Mouse (Mus musculus): ENCODE results near the gene Cyb561d2. TPM values are rescaled to one million over a fixed set of nuclear protein-coding genes. Genes with fewer than 3 reads are reported as not detected.
A peak's percentile ranks its signal among the peaks of the same experiment; 100 is the strongest.

The Cyb561d2 gene
- polyA plus RNA-seq, 1 experiment from 2014 or later: 21.1 TPM

DNA sequence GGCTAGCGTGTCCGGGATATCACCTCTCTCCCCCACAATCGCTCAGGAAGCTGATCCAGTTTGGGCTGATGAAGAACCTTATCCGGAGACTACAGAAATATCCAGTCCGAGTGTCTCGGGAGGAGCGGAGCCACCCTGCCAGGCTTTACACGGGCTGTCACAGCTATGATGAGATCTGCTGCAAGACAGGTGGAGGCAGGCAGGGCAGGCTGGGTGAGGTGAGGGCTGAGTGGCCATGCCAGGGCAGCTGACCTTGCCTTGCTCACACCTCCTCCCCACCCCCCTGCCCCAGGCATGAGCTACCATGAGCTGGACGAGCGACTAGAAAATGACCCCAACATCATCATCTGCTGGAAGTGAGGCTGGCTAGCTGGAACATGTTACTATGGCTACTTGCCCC lies 3.2 kb upstream of the Cyb561d2 start:
- peaks cover 44% of the 10 kb centered on the region for H3K4me1 ChIP-seq
- ATAC-seq (ENCODE audit: low FRiP score, low read depth): no peak
- H3K4me3 ChIP-seq: no peak overlapping the region
- no peak overlapping the region for H3K27ac ChIP-seq
- H3K36me3 ChIP-seq: peaks cover 23% of the 10 kb centered on the region
- H3K9ac ChIP-seq: no peak overlapping the region
- 82% methylated on average over 10 of the region's 10 CpGs for WGBS
- 0 out of 2 replicates have a peak, but pooled peaks cover 2% of the 10 kb centered on the region for H3K27me3 ChIP-seq
- H3K4me2 ChIP-seq (replicated peaks): no peak overlapping the region
- no peaks in the 10 kb centered on the region for H3K9me3 ChIP-seq

DNA sequence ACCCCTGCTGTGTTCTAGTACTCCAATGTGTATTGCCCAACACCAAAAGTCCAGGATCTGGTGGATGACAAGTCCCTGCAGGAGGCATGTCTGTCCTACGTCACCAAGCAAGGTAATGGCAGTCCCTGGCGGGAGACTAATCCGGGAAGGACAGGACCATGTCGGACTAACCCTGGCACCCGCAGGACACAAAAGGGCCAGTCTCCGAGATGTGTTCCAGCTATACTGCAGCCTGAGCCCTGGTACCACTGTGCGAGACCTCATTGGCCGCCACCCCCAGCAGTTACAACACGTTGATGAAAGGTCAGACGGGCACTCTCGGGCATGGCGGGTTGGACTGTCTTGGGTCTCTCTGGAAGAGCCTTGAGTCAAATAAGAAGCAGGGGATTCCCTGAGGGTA lies 2.7 kb upstream of the Cyb561d2 start:
- Histone ChIP-seq H3K27me3 (no peaks in the 10 kb centered on the region), H3K9me3 (no peaks in the 10 kb centered on the region)
- WGBS: 95% methylated on average over 12 of the region's 12 CpGs

DNA sequence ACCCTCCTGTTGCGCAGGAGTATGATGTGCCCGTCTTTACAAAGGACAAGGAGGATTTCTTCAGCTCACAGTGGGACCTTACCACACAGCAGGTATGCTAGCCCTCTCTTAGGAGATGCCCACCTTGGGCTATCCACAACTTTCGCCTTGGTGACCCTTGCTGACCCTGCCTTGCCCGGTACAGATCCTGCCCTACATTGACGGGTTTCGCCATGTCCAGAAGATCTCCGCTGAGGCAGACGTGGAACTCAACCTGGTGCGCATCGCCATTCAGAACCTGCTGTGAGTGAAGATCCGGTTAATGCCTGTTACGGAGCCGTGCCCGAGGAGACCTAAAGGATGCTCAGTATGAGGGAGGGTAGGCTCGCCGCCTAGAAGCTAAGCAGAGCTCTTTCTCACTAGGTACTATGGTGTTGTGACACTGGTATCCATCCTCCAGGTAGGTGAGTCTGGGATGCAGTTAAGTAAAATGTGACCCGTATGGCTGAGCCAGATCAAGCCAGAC lies 2.3 kb upstream of the Cyb561d2 start:
- no peak for ATAC-seq (ENCODE audit: low FRiP score, low read depth)

More for the DNA sequence above, 2.7 kb upstream of the Cyb561d2 start:
- Histone ChIP-seq H3K4me1 (peaks cover 42% of the 10 kb centered on the region), H3K9ac (no peak overlapping the region), H3K36me3 (peaks cover 27% of the 10 kb centered on the region), H3K27ac (no peak overlapping the region), H3K4me3 (no peak overlapping the region), H3K4me2 (replicated peaks) (no peak overlapping the region)
- ATAC-seq (ENCODE audit: low FRiP score, low read depth): no peak

DNA sequence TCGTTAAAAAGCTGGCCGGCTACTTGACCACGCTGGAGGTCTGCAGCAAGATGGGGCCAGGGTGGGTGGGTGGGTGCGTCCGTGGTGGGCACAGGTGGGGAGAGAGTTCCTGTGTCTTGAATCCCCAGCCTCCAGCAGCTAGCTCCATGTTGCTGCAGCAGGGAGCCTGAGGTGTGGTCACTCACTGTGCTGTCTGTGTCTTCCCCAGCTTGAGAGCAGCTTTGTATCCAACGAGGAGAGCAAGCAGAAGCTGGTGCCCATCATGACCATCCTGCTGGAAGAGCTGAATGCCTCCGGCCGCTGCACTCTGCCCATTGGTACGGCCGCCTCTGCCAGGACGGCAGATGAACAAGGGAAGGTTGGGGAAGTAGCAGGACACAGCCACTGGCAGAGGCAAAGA lies 1.3 kb upstream of the Cyb561d2 start:
- H3K27me3 ChIP-seq: no peaks in the 10 kb centered on the region
- peaks cover 42% of the 10 kb centered on the region for H3K4me1 ChIP-seq
- ATAC-seq (ENCODE audit: low FRiP score, low read depth): no peak
- no peak overlapping the region for H3K9ac ChIP-seq
- H3K4me3 ChIP-seq: peak overlapping the region; percentile 63; the same call in 1 of the 2 replicates
- H3K9me3 ChIP-seq: no peaks in the 10 kb centered on the region
- peak overlapping the region; percentile 96; the same call in 1 of the 2 replicates for H3K4me2 ChIP-seq (replicated peaks)
- no peak overlapping the region for H3K27ac ChIP-seq
- WGBS: 88% methylated on average over 11 of the region's 11 CpGs
- peaks cover 42% of the 10 kb centered on the region for H3K36me3 ChIP-seq

More for the DNA sequence above, 2.3 kb upstream of the Cyb561d2 start:
- peaks cover 42% of the 10 kb centered on the region for H3K4me1 ChIP-seq
- 93% methylated on average over 17 of the region's 17 CpGs for WGBS
- peaks cover 32% of the 10 kb centered on the region for H3K36me3 ChIP-seq
- no peaks in the 10 kb centered on the region for H3K9me3 ChIP-seq
- no peak overlapping the region for H3K27ac ChIP-seq
- H3K9ac ChIP-seq: no peak overlapping the region
- no peaks in the 10 kb centered on the region for H3K27me3 ChIP-seq
- H3K4me2 ChIP-seq (replicated peaks): no peak overlapping the region
- H3K4me3 ChIP-seq: no peak overlapping the region

DNA sequence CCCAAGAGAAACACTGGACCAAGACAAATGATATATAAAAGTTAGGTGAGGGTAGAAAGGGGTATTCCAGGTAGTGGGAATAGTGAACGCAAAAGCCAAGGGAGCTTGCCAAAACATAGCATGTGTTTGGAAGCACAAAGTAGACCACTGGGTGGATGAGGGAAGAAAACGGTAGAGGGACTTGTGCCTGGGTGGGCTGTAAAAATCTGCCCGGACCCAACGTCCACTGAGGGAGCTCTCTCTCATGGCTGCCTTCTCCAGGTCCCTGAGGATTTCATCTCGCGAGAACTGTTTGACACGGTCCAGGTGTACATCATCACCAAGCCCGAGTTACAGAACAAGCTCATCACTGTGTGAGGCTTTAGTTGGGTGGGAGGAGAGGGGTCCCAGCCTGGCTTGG lies 728 bp upstream of the Cyb561d2 start:
- peak overlapping the region; percentile 63 for H3K4me3 ChIP-seq
- H3K27me3 ChIP-seq: no peaks in the 10 kb centered on the region
- H3K36me3 ChIP-seq: peaks cover 48% of the 10 kb centered on the region
- H3K4me1 ChIP-seq: peaks cover 42% of the 10 kb centered on the region
- no peaks in the 10 kb centered on the region for H3K9me3 ChIP-seq
- H3K4me2 ChIP-seq (replicated peaks): peak overlapping the region; percentile 96
- 41% methylated on average over 8 of the region's 8 CpGs for WGBS
- H3K27ac ChIP-seq: no peak overlapping the region
- no peak for ATAC-seq (ENCODE audit: low FRiP score, low read depth)
- peak overlapping the region; percentile 73 for H3K9ac ChIP-seq

DNA sequence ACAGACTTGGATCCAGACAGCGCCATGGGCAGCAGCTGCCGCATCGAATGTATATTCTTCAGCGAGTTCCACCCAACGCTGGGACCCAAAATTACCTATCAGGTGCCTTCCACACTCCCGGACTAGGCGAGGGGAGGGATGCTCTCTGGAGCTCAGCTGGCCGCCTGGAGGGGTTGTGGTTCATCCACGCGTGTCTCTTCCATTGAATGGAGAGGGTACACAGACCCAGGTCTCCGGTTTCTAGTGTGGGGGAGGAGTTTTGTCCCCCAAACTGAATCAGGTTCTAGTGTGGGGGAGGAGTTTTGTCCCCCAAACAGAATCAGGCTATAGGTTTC lies 326 bp upstream of the Cyb561d2 start:
- peak overlapping the region; percentile 63 for H3K4me3 ChIP-seq
- peaks cover 42% of the 10 kb centered on the region for H3K4me1 ChIP-seq
- H3K27me3 ChIP-seq: no peaks in the 10 kb centered on the region
- H3K9me3 ChIP-seq: no peaks in the 10 kb centered on the region
- H3K27ac ChIP-seq: 0 out of 2 replicates have a peak overlapping the region, but pooled peaks have one; percentile 17
- ATAC-seq (ENCODE audit: low FRiP score, low read depth): peak; percentile 2; the same call in 1 of the 2 replicates
- peak overlapping the region; percentile 73 for H3K9ac ChIP-seq
- peaks cover 52% of the 10 kb centered on the region for H3K36me3 ChIP-seq
- under 1% methylated on average over 11 of the region's 11 CpGs for WGBS
- H3K4me2 ChIP-seq (replicated peaks): peak overlapping the region; percentile 96

DNA sequence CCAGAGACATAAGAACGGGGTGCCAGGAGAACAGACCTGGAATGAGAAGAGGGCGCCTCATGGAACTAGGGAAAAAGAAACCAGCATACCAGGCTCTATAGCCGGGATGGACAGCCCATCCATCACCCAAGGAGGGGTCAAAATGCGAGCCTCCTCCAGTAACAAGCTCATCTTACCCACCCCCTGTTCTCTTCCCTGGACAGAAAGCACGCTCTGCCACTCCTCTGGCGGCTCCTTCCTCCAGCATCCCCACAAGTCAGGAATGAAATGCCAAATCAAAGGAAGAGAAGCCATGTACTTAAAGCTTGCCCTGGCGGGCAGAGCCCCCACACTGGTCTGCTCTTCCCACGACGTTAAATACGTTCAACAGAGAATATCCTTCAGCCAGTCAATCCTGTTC lies 988 bp downstream of the Cyb561d2 start:
- Histone ChIP-seq H3K9me3 (no peaks in the 10 kb centered on the region), H3K9ac (peak overlapping the region; percentile 59), H3K27ac (no peak overlapping the region), H3K4me2 (replicated peaks) (peak overlapping the region; percentile 96), H3K4me3 (peak overlapping the region; percentile 63), H3K4me1 (peaks cover 42% of the 10 kb centered on the region), H3K36me3 (peaks cover 61% of the 10 kb centered on the region), H3K27me3 (no peaks in the 10 kb centered on the region)
- no peak for ATAC-seq (ENCODE audit: low FRiP score, low read depth)
- 28% methylated on average over 10 of the region's 10 CpGs for WGBS

DNA sequence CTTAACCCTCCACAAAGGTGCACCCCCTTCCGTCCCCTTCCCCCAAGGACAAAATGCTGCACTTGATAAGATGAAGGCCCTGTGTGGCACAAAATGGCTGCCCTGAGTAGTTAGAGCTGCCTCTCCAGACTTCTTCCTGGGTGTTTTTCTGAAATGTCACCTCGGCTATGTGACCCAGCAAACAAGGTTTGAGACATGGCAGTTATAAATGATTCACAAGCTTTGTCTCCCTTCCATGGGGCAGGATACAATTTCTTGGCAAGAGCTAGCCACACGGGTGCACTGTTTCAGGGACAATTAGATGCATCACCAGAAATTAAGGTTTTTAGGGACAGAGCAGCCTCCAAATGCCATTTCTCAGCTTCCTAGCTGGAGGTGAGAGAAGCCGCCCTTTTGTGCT lies 1.6 kb downstream of the Cyb561d2 start:
- Histone ChIP-seq H3K9ac (no peak overlapping the region), H3K36me3 (peaks cover 60% of the 10 kb centered on the region), H3K27me3 (no peaks in the 10 kb centered on the region), H3K4me3 (no peak overlapping the region), H3K4me2 (replicated peaks) (peak overlapping the region; percentile 96), H3K27ac (no peak overlapping the region), H3K4me1 (peaks cover 43% of the 10 kb centered on the region), H3K9me3 (no peaks in the 10 kb centered on the region)
- WGBS: 72% methylated on average over 4 of the region's 4 CpGs
- no peak for ATAC-seq (ENCODE audit: low FRiP score, low read depth)

DNA sequence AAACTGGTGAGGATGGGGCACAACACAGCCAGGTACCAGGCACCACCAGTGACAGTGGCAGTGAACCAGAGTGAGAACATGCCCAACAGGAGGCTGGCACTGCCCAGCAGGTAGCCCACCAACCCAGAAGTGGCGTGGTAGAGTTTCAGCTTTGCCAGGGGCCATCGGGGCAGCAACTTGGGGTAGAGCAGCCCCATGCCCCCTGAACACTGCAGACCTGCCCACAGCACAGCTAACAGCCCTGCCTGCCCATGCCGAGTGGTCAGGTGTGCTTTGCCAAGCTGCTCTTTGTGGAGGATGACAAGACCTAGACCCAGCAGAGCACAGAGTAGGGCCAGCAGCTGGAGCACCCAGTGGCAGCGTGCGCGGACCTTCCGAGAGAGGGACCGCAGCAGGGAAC lies 2.1 kb downstream of the Cyb561d2 start:
- Histone ChIP-seq H3K27ac (no peak overlapping the region), H3K9ac (no peak overlapping the region), H3K4me1 (peaks cover 46% of the 10 kb centered on the region), H3K4me3 (no peak overlapping the region), H3K36me3 (peaks cover 55% of the 10 kb centered on the region), H3K27me3 (no peaks in the 10 kb centered on the region), H3K9me3 (no peaks in the 10 kb centered on the region), H3K4me2 (replicated peaks) (no peak overlapping the region)
- ATAC-seq (ENCODE audit: low FRiP score, low read depth): no peak
- WGBS: 94% methylated on average over 8 of the region's 8 CpGs

DNA sequence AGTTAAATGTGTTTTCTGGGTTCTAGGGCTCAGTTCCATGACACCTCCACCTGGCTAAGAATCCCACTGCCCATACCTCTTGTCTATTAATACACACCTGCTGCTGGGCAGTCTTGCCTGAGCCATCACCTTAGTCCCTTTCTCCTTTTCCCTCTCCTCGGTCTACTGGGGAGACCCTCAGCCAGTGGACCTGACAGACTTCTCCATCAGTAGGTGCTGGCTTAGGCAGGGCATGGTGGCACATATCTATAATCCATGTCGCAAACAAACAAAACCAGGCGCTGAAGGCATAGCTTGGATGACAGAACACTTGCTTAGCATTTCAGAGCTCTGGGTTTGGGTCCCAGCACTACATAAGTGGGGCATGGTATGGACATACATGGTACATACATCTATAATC lies 3.3 kb downstream of the Cyb561d2 start:
- Histone ChIP-seq H3K36me3 (peaks cover 43% of the 10 kb centered on the region), H3K9ac (no peak overlapping the region), H3K9me3 (no peaks in the 10 kb centered on the region), H3K4me3 (no peak overlapping the region), H3K4me1 (peaks cover 47% of the 10 kb centered on the region), H3K27me3 (no peaks in the 10 kb centered on the region), H3K27ac (no peak overlapping the region), H3K4me2 (replicated peaks) (no peak overlapping the region)
- WGBS: 94% methylated on average over 3 of the region's 3 CpGs
- no peak for ATAC-seq (ENCODE audit: low FRiP score, low read depth)

DNA sequence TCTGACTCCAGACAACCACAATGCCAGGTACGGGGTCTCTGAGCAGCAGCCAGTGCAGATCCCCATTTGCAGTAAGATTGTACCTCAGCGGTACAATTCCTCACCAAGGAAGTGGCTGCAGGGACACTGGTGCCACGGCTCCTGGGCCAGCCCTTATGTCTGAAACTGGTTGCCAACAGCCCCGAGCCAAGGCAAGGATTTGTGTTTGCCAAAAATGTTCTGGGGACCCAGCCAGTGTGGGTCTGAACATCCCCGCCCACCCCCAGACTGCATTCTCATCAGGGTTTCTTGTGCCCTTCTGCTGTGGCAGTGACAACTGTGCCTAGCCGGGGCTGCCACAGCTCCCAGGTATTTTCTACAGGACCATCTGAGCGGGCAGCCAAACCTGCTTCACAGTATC lies 3.8 kb downstream of the Cyb561d2 start:
- Histone ChIP-seq H3K27me3 (no peaks in the 10 kb centered on the region), H3K9ac (no peak overlapping the region), H3K4me1 (peaks cover 47% of the 10 kb centered on the region), H3K4me2 (replicated peaks) (no peak overlapping the region), H3K27ac (no peak overlapping the region), H3K9me3 (no peaks in the 10 kb centered on the region), H3K36me3 (peaks cover 38% of the 10 kb centered on the region), H3K4me3 (no peak overlapping the region)
- no peak for ATAC-seq (ENCODE audit: low FRiP score, low read depth)
- 89% methylated on average over 7 of the region's 7 CpGs for WGBS

DNA sequence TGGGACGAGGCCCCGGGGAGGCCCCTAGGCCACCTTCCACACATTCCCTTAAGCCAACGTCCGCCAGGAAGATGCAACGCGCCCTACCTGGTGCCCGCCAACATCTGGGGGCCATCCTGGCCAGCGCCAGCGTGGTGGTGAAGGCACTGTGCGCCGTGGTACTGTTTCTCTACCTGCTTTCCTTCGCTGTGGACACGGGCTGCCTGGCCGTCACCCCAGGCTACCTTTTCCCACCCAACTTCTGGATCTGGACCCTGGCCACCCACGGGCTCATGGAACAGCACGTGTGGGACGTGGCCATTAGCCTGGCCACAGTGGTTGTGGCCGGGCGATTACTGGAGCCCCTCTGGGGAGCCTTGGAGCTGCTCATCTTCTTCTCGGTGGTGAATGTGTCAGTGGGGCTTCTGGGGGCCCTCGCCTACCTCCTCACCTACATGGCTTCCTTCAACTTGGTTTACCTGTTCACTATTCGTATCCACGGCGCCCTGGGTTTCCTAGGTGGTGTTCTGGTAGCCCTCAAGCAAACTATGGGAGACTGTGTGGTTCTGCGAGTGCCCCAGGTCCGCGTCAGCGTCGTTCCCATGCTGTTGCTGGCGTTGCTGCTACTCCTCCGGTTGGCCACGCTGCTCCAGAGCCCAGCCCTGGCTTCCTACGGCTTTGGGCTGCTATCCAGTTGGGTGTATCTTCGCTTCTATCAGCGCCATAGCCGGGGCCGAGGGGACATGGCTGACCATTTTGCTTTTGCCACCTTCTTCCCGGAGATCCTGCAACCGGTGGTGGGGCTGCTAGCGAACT lies 7.4 kb downstream of the Cyb561d2 start:
- Histone ChIP-seq H3K27ac (peak overlapping the region; percentile 75), H3K36me3 (peaks cover 32% of the 10 kb centered on the region), H3K4me3 (peak overlapping the region; percentile 94), H3K4me1 (peaks cover 29% of the 10 kb centered on the region), H3K27me3 (peaks cover 4% of the 10 kb centered on the region), H3K9ac (peak overlapping the region; percentile 94), H3K4me2 (replicated peaks) (peak overlapping the region; percentile 99), H3K9me3 (no peaks in the 10 kb centered on the region)
- WGBS: 1% methylated on average over 40 of the region's 40 CpGs
- ATAC-seq (ENCODE audit: low FRiP score, low read depth): no peak

All from limb, embryonic 13.5 days (tissue).